Mouse (Mus musculus): ENCODE measurements around the gene Stk11ip. TPM values are rescaled to one million over a fixed set of nuclear protein-coding genes. Genes with fewer than 3 reads are reported as not detected.

Stk11ip gene
- polyA plus RNA-seq, 1 experiment from 2014 or later = 16.1 TPM

- Histone ChIP-seq H3K4me3 (replicated peaks) (peak overlapping the region; percentile 49), H3K4me1 (peaks cover 12% of the 10 kb centered on the region), H3K36me3 (peaks cover 28% of the 10 kb centered on the region), H3K9ac (peak overlapping the region; percentile 40; the same call in 1 of the 2 replicates), H3K4me2 (peak overlapping the region; percentile 95), H3K27ac (no peak overlapping the region), H3K27me3 (replicated peaks) (peaks cover 40% of the 10 kb centered on the region), H3K9me3 (no peaks in the 10 kb centered on the region)
- WGBS = under 1% methylated on average over 62 of the region's 62 CpGs
- peak; percentile 71 for ATAC-seq (ENCODE audit: insufficient read depth, low FRiP score, low read depth)
Observed at GRCm38 (mm10) chr1:75487405-75488161, 33.7 kb upstream of the Stk11ip start.

- Histone ChIP-seq H3K27ac (no peak overlapping the region), H3K9ac (no peak overlapping the region), H3K9me3 (no peaks in the 10 kb centered on the region), H3K36me3 (peaks cover 28% of the 10 kb centered on the region), H3K27me3 (replicated peaks) (peaks cover 13% of the 10 kb centered on the region), H3K4me3 (replicated peaks) (no peak overlapping the region), H3K4me2 (no peak overlapping the region), H3K4me1 (peaks cover 12% of the 10 kb centered on the region)
- 85% methylated on average over 34 of the region's 34 CpGs for WGBS
- ATAC-seq (ENCODE audit: insufficient read depth, low FRiP score, low read depth) = no peak
Observed at GRCm38 (mm10) chr1:75490785-75491551, 30.4 kb upstream of the Stk11ip start.

GRCm38 (mm10) chr1:75492579-75493170 lies 28.7 kb upstream of the Stk11ip start:
- peaks cover 2% of the 10 kb centered on the region; the same call in 1 of the 2 replicates for H3K4me1 ChIP-seq
- no peak for ATAC-seq (ENCODE audit: insufficient read depth, low FRiP score, low read depth)
- WGBS = 61% methylated on average over 24 of the region's 24 CpGs
- no peak overlapping the region for H3K9ac ChIP-seq
- no peak overlapping the region for H3K27ac ChIP-seq
- H3K36me3 ChIP-seq = peaks cover 40% of the 10 kb centered on the region
- no peaks in the 10 kb centered on the region for H3K9me3 ChIP-seq
- no peak overlapping the region for H3K4me3 ChIP-seq (replicated peaks)
- no peaks in the 10 kb centered on the region for H3K27me3 ChIP-seq (replicated peaks)
- no peak overlapping the region for H3K4me2 ChIP-seq

- no peak overlapping the region for H3K4me2 ChIP-seq
- WGBS = 46% methylated on average over 12 of the region's 12 CpGs
- H3K27me3 ChIP-seq (replicated peaks) = no peaks in the 10 kb centered on the region
- H3K9ac ChIP-seq = no peak overlapping the region
- H3K4me3 ChIP-seq (replicated peaks) = no peak overlapping the region
- no peaks in the 10 kb centered on the region for H3K9me3 ChIP-seq
- no peak overlapping the region for H3K27ac ChIP-seq
- ATAC-seq (ENCODE audit: insufficient read depth, low FRiP score, low read depth) = peak; percentile 42; the same call in 1 of the 2 replicates
- no peaks in the 10 kb centered on the region for H3K4me1 ChIP-seq
- peaks cover 56% of the 10 kb centered on the region for H3K36me3 ChIP-seq
Observed at GRCm38 (mm10) chr1:75494878-75495548, 26.3 kb upstream of the Stk11ip start.

- Histone ChIP-seq H3K27me3 (replicated peaks) (no peaks in the 10 kb centered on the region), H3K9ac (no peak overlapping the region), H3K4me3 (replicated peaks) (no peak overlapping the region), H3K27ac (no peak overlapping the region), H3K4me2 (no peak overlapping the region), H3K4me1 (peaks cover 10% of the 10 kb centered on the region), H3K9me3 (no peaks in the 10 kb centered on the region), H3K36me3 (peaks cover 57% of the 10 kb centered on the region)
- WGBS = 86% methylated on average over 4 of the region's 4 CpGs
- ATAC-seq (ENCODE audit: insufficient read depth, low FRiP score, low read depth) = no peak
Observed at GRCm38 (mm10) chr1:75498897-75499296, 22.4 kb upstream of the Stk11ip start.

GRCm38 (mm10) chr1:75499441-75499840 lies 21.9 kb upstream of the Stk11ip start:
- no peaks in the 10 kb centered on the region for H3K9me3 ChIP-seq
- 79% methylated on average over 7 of the region's 7 CpGs for WGBS
- H3K4me1 ChIP-seq = peaks cover 16% of the 10 kb centered on the region
- no peak overlapping the region for H3K27ac ChIP-seq
- no peak for ATAC-seq (ENCODE audit: insufficient read depth, low FRiP score, low read depth)
- no peak overlapping the region for H3K4me3 ChIP-seq (replicated peaks)
- H3K4me2 ChIP-seq = no peak overlapping the region
- no peak overlapping the region for H3K9ac ChIP-seq
- peaks cover 57% of the 10 kb centered on the region for H3K36me3 ChIP-seq
- H3K27me3 ChIP-seq (replicated peaks) = no peaks in the 10 kb centered on the region

GRCm38 (mm10) chr1:75501905-75502304 lies 19.4 kb upstream of the Stk11ip start:
- H3K27ac ChIP-seq = no peak overlapping the region
- WGBS = 96% methylated on average over 9 of the region's 9 CpGs
- no peaks in the 10 kb centered on the region for H3K27me3 ChIP-seq (replicated peaks)
- H3K4me3 ChIP-seq (replicated peaks) = no peak overlapping the region
- peaks cover 27% of the 10 kb centered on the region for H3K4me1 ChIP-seq
- H3K9ac ChIP-seq = no peak overlapping the region
- H3K36me3 ChIP-seq = peaks cover 52% of the 10 kb centered on the region
- H3K9me3 ChIP-seq = no peaks in the 10 kb centered on the region
- H3K4me2 ChIP-seq = no peak overlapping the region
- ATAC-seq (ENCODE audit: insufficient read depth, low FRiP score, low read depth) = no peak

GRCm38 (mm10) chr1:75502945-75503650 lies 18.2 kb upstream of the Stk11ip start:
- no peaks in the 10 kb centered on the region for H3K9me3 ChIP-seq
- no peak overlapping the region for H3K27ac ChIP-seq
- no peak for ATAC-seq (ENCODE audit: insufficient read depth, low FRiP score, low read depth)
- no peaks in the 10 kb centered on the region for H3K27me3 ChIP-seq (replicated peaks)
- 0 out of 2 replicates have a peak overlapping the region, but pooled peaks have one; percentile 3 for H3K4me2 ChIP-seq
- no peak overlapping the region for H3K9ac ChIP-seq
- WGBS = 85% methylated on average over 25 of the region's 25 CpGs
- peaks cover 34% of the 10 kb centered on the region for H3K4me1 ChIP-seq
- H3K36me3 ChIP-seq = peaks cover 40% of the 10 kb centered on the region
- H3K4me3 ChIP-seq (replicated peaks) = peak overlapping the region; percentile 12; the same call in 1 of the 2 replicates

GRCm38 (mm10) chr1:75503651-75503980 lies 17.7 kb upstream of the Stk11ip start:
- H3K4me2 ChIP-seq = peak overlapping the region; percentile 92
- H3K27ac ChIP-seq = no peak overlapping the region
- WGBS = 69% methylated on average over 23 of the region's 23 CpGs
- H3K4me1 ChIP-seq = peaks cover 34% of the 10 kb centered on the region
- ATAC-seq (ENCODE audit: insufficient read depth, low FRiP score, low read depth) = no peak
- peaks cover 35% of the 10 kb centered on the region for H3K36me3 ChIP-seq
- no peak overlapping the region for H3K9ac ChIP-seq
- H3K27me3 ChIP-seq (replicated peaks) = no peaks in the 10 kb centered on the region
- H3K9me3 ChIP-seq = no peaks in the 10 kb centered on the region
- H3K4me3 ChIP-seq (replicated peaks) = peak overlapping the region; percentile 12; the same call in 1 of the 2 replicates

- Histone ChIP-seq H3K9me3 (no peaks in the 10 kb centered on the region), H3K27ac (peak overlapping the region; percentile 98; the same call in 1 of the 2 replicates), H3K9ac (peak overlapping the region; percentile 98), H3K4me2 (peak overlapping the region; percentile 92), H3K4me1 (peaks cover 34% of the 10 kb centered on the region), H3K27me3 (replicated peaks) (no peaks in the 10 kb centered on the region), H3K4me3 (replicated peaks) (peak overlapping the region; percentile 91), H3K36me3 (peaks cover 28% of the 10 kb centered on the region)
- 49% methylated on average over 9 of the region's 9 CpGs for WGBS
- no peak for ATAC-seq (ENCODE audit: insufficient read depth, low FRiP score, low read depth)
Observed at GRCm38 (mm10) chr1:75504256-75505045, 16.9 kb upstream of the Stk11ip start.

All from stomach, embryonic 15.5 days (tissue).